ENCODE assay signal across 15 mouse cellular contexts in the genomic region with DNA sequence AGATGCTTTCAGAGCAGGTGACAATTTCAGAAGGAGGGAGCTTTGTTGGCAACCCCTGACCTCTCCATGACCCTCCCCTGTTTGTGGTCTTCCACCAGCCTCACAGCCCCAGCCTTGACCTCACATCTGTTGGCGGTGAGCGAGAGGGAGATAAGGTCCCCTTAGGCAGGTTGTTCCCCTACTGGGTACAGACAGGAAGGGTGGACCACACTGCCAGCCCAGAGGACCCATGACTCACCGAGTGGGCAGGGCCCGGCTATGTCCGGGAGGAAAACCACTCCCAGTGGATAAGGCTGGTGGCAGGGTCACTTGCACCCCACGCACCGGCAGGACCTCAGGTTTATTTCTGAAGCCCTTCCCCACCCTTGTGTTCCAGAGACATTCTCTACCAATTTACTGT. TPM values are rescaled to one million over a fixed set of nuclear protein-coding genes. Genes with fewer than 3 reads are reported as not detected.
DNase-seq lines count a peak whose midpoint lies in the region; ATAC-seq lines count a peak whose summit lies in the region.
"Had no signal": no experiment of that assay in that cellular context is flagged by ENCODE, and none has a peak within 500 bp of the region (broad histone marks: within the 10 kb centered on the region; RNA-seq: fewer than 3 reads in every experiment).

No protein-coding gene starts in this region.

- no peaks in the 10 kb centered on the region for H3K9me3 ChIP-seq in heart, embryonic 12.5 days (replicated peaks)
- H3K9me3 ChIP-seq: forebrain, embryonic 15.5 days; limb, embryonic 15.5 days; midbrain, embryonic 15.5 days had no signal

- H3K27me3 ChIP-seq in heart, embryonic 12.5 days (replicated peaks) = no peaks in the 10 kb centered on the region
- H3K27me3 ChIP-seq: forebrain, embryonic 15.5 days; limb, embryonic 15.5 days; midbrain, embryonic 15.5 days had no signal

- peak; percentile 21 to 43 for DNase-seq in heart, adult 9 months (ENCODE audit: low spot score in 2 of 2)
- peak; percentile 57 for DNase-seq in 3134 (ENCODE audit: extremely low read depth, insufficient read length, low spot score)
- peak; percentile 75 for DNase-seq in lung, postnatal 25 days (ENCODE audit: low spot score)
- no peak for DNase-seq in layer of hippocampus, postnatal 25 days (ENCODE audit: extremely low spot score in 1 of 2, low spot score in 1 of 2)
- DNase-seq in retina, postnatal 1 day = no peak
- DNase-seq in layer of hippocampus, postnatal 36 days = no peak
- DNase-seq: right cerebral cortex, postnatal 4 days; thymus, postnatal 25 days had no signal

- WGBS in heart, embryonic 12.5 days = 34% methylated on average over 7 of the region's 7 CpGs

- H3K27ac ChIP-seq in heart, embryonic 12.5 days (ENCODE audit: poor library complexity, severe bottlenecking) = no peak overlapping the region
- H3K27ac ChIP-seq: forebrain, embryonic 15.5 days; hindbrain, postnatal 0 days; limb, embryonic 15.5 days; midbrain, embryonic 15.5 days had no signal

- no peak overlapping the region for H3K4me3 ChIP-seq in heart, embryonic 12.5 days
- H3K4me3 ChIP-seq: forebrain, embryonic 15.5 days; limb, embryonic 15.5 days; midbrain, embryonic 15.5 days had no signal

- no peak; the same call in 1 of the 2 replicates for ATAC-seq in heart, embryonic 12.5 days (ENCODE audit: insufficient number of reproducible peaks, low FRiP score)
- ATAC-seq in common myeloid progenitor, adult 5-6 weeks (replicated peaks; ENCODE audit: low read depth, poor library complexity, severe bottlenecking) = peak; percentile 88
- ATAC-seq: forebrain, embryonic 15.5 days; hindbrain, postnatal 0 days; midbrain, embryonic 15.5 days had no signal

- peaks cover 16% of the 10 kb centered on the region for H3K4me1 ChIP-seq in heart, embryonic 12.5 days (replicated peaks)
- H3K4me1 ChIP-seq: forebrain, embryonic 15.5 days; midbrain, embryonic 15.5 days had no signal

- H3K36me3 ChIP-seq in heart, embryonic 12.5 days = no peaks in the 10 kb centered on the region
- H3K36me3 ChIP-seq: forebrain, embryonic 15.5 days; limb, embryonic 15.5 days; midbrain, embryonic 15.5 days had no signal

- no peak overlapping the region for H3K4me2 ChIP-seq in heart, embryonic 12.5 days
- H3K4me2 ChIP-seq: forebrain, embryonic 15.5 days; limb, embryonic 15.5 days; midbrain, embryonic 15.5 days had no signal

- H3K9ac ChIP-seq in heart, embryonic 12.5 days = no peak overlapping the region
- H3K9ac ChIP-seq: forebrain, embryonic 15.5 days; limb, embryonic 15.5 days; midbrain, embryonic 15.5 days had no signal

RNA-seq across cellular contexts. Expression of gene Eln, which starts 22.1 kb away (rescaled TPM):
- 147 and 150 TPM in 2 replicates for polyA plus RNA-seq in heart, embryonic 12.5 days (2016; fragmentation: Nextera tagmentation; extraction: Ambion mirVana)
- not detected in 2 replicates for total RNA-seq in common myeloid progenitor, adult 5-6 weeks (2017)
- total RNA-seq in layer of hippocampus, postnatal 25 days (2021) = 10 to 100 TPM; 15.8 to 17.5 TPM
- total RNA-seq in layer of hippocampus, postnatal 36 days (2021) = 10 to 100 TPM in 1 of 2 experiments, 1 to 10 TPM in 1; 8.9 to 11.4 TPM
- total RNA-seq: CH12.LX had no signal

Comparison
In these comparisons a context has a peak if more than half of its experiments do, and no peak if none do; other contexts are left out.
1. DNase-seq: peak in heart, adult 9 months (2 of 2), 3134 (single experiment) and lung, postnatal 25 days (single experiment); none in layer of hippocampus, postnatal 25 days (0 of 2), retina, postnatal 1 day (single experiment) and layer of hippocampus, postnatal 36 days (0 of 2).